Mouse (Mus musculus) bone marrow, adult 2 months (tissue): ENCODE data around the gene Gm973. TPM values are rescaled to one million over a fixed set of nuclear protein-coding genes. Genes with fewer than 3 reads are reported as not detected.

Source experiments
- H3K27ac ChIP-seq: fragments of 200-500 bp; 2 replicates; pipeline ENCODE4 v1.5.1; 2012; ENCODE audit warnings: low read depth, mild to moderate bottlenecking, control low read depth, inconsistent platforms, low read length; ENCODE audit not compliant: control insufficient read depth, poor library complexity, insufficient read depth
- H3K4me1 ChIP-seq: fragments of 200-500 bp; 2 replicates; pipeline ENCODE4 v1.6.1; 2011; ENCODE audit warnings: low read length; ENCODE audit not compliant: control insufficient read depth, insufficient read depth
- H3K4me3 ChIP-seq: fragments of 200-500 bp; replicated peaks from 2 replicates; pipeline ENCODE3; 2011; ENCODE audit warnings: mild to moderate bottlenecking, low read depth, low read length, control low read depth; ENCODE audit not compliant: control insufficient read depth
- CTCF ChIP-seq: fragments of 200-500 bp; IDR thresholded peaks from 2 replicates; pipeline ENCODE4 v1.5.1; 2011; ENCODE audit warnings: low read length, control low read depth; ENCODE audit not compliant: control insufficient read depth, insufficient read depth
- POLR2A ChIP-seq: fragments of 200-500 bp; IDR thresholded peaks from 2 replicates; pipeline ENCODE4 v1.6.1; 2011; ENCODE audit warnings: low read depth, mild to moderate bottlenecking, control low read depth, low read length, borderline replicate concordance; ENCODE audit not compliant: control insufficient read depth
- WGBS: fragments of 180-500 bp; shearing (Covaris S2); methylation state at CpG from one replicate; pipeline ENCODE4 v1.1.7; 2018; 5-methylcytosine and 5-hydroxymethylcytosine counted together
- polyA plus RNA-seq: library from polyadenylated mRNA; stranded (reverse); fragments of >200 nt; gene quantifications from 2 replicates; pipeline ENCODE4 v1.2.4, GENCODE M21; 2011; ENCODE audit warnings: low replicate concordance; ENCODE audit not compliant: missing spikeins, insufficient read depth, insufficient read length

Gene Gm973
- polyA plus RNA-seq, 1 experiment = not detected

GRCm38 (mm10) chr1:59523378-59523958, 7.4 kb downstream of the Gm973 start:
- no peaks in the 10 kb centered on the region for H3K4me1 ChIP-seq
- 84% methylated on average over 5 of the region's 5 CpGs for WGBS
- TF ChIP-seq CTCF (no peak), POLR2A (no peak)

GRCm38 (mm10) chr1:59524071-59524470, 8.0 kb downstream of the Gm973 start:
- H3K4me3 ChIP-seq = no peak overlapping the region
- no peaks in the 10 kb centered on the region for H3K4me1 ChIP-seq
- no peak for TF ChIP-seq POLR2A
- TF ChIP-seq CTCF = no peak
- WGBS = 78% methylated on average over 2 of the region's 2 CpGs
- no peak overlapping the region for H3K27ac ChIP-seq

More at GRCm38 (mm10) chr1:59523378-59523958, 7.4 kb downstream of the Gm973 start:
- no peak overlapping the region for H3K27ac ChIP-seq
- no peak overlapping the region for H3K4me3 ChIP-seq

- Histone ChIP-seq H3K4me3 (no peak overlapping the region), H3K4me1 (no peaks in the 10 kb centered on the region), H3K27ac (no peak overlapping the region)
- TF ChIP-seq POLR2A = no peak
- no peak for TF ChIP-seq CTCF
- 72% methylated on average over 3 of the region's 3 CpGs for WGBS
These were observed 8.7 kb downstream of the Gm973 start for GRCm38 (mm10) chr1:59524759-59525158.

DNA sequence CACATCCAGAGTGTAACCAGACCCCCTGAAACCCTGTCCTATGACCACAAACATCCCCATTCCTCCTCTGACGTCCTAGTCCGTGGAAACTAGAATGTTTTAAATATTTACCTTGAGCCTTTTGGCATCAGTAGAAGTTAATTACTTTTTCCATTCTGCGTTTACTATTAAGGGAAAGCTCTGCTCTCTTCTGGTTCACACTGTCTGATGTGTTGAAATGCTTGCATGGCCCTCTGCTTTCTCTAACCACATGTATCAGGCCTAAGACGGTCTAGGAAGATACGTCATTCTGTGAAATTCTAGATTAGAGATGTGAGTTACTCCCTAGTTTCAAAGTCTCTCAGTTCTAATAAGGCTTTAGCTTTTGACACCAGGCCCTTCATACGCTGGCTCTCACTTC, 11.2 kb downstream of the Gm973 start:
- 81% methylated on average over 6 of the region's 6 CpGs for WGBS
- no peak for TF ChIP-seq POLR2A
- no peak for TF ChIP-seq CTCF
- Histone ChIP-seq H3K4me1 (no peaks in the 10 kb centered on the region), H3K27ac (no peak overlapping the region), H3K4me3 (no peak overlapping the region)

GRCm38 (mm10) chr1:59534976-59535810, 19.1 kb downstream of the Gm973 start:
- 72% methylated on average over 5 of the region's 5 CpGs for WGBS

DNA sequence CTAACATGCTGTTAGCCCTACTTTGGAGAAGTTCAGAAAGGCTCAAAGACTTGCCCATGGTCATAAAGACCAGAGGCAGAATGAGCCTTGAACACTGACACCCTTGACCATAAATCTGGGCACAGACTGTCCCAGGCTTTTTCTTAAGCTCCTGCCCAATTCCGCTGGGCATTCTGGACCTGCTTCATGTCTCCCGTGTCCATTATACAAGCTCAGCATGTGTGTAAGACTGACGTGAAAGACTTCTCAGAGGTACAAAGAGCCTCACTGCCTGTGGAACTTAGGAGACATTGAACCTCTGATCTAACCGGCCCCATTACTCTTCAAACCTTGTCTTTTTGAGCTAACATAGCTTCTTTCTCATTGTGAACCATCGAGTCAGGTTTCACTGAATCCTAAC, 22.3 kb downstream of the Gm973 start:
- no peak overlapping the region for H3K27ac ChIP-seq
- TF ChIP-seq CTCF = no peak
- no peak for TF ChIP-seq POLR2A
- H3K4me1 ChIP-seq = no peaks in the 10 kb centered on the region; the same call in 1 of the 2 replicates
- H3K4me3 ChIP-seq = no peak overlapping the region
- 83% methylated on average over 5 of the region's 5 CpGs for WGBS

More at GRCm38 (mm10) chr1:59534976-59535810, 19.1 kb downstream of the Gm973 start:
- no peaks in the 10 kb centered on the region for H3K4me1 ChIP-seq
- H3K4me3 ChIP-seq = no peak overlapping the region
- no peak overlapping the region for H3K27ac ChIP-seq
- TF ChIP-seq CTCF (no peak), POLR2A (no peak)

DNA sequence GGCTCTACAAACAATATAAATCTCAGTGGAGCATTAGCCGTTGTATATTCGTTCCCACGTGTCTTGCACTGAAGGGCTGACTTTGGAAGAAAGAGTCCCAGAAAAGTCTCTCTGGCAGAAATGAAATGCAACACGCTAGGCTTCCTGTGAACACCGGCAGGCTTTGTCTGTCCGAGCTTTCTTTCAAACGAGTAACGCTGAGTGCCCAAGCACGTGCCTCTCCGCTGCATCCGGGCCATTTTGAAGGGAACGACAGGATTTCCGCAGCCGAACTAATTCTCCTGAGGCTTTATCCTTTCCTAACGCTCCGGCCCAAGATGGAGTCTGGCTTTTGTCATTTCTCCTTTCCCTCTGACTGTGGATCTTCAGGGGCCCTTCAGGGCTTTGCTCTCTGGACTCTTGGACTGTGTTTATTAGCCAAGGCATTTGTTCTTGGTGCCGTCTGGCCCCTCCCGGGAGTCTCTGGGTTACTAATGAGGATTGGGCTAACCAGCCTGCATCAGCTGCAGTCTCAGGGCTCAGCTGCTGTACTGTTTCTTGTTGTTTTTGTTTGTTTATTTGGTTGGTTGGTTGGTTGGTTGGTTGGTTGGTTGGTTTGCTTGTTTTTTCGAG, 24.6 kb downstream of the Gm973 start:
- Histone ChIP-seq H3K4me3 (no peak overlapping the region), H3K27ac (no peak overlapping the region), H3K4me1 (no peaks in the 10 kb centered on the region; the same call in 1 of the 2 replicates)
- TF ChIP-seq CTCF (no peak), POLR2A (no peak)
- WGBS = 89% methylated on average over 19 of the region's 19 CpGs

- H3K4me1 ChIP-seq = no peaks in the 10 kb centered on the region; the same call in 1 of the 2 replicates
- WGBS = 87% methylated on average over 16 of the region's 16 CpGs
These were observed 25.4 kb downstream of the Gm973 start for GRCm38 (mm10) chr1:59541271-59542020.

More at GRCm38 (mm10) chr1:59541271-59542020, 25.4 kb downstream of the Gm973 start:
- no peak overlapping the region for H3K27ac ChIP-seq
- TF ChIP-seq POLR2A (no peak), CTCF (no peak)
- H3K4me3 ChIP-seq = no peak overlapping the region
